Mouse (Mus musculus) MEL (cell line): Measurements from ENCODE around the gene Picalm. TPM values are rescaled to one million over a fixed set of nuclear protein-coding genes. Genes with fewer than 3 reads are reported as not detected.

Experiments
- DNase-seq: peaks from one replicate; pipeline ENCODE4 v3.0.0; 2011; ENCODE audit warnings: low read depth, low spot score
- H3K27ac ChIP-seq: 2 replicates; pipeline ENCODE4 v1.5.1; 2012; ENCODE audit warnings: low read depth, mild to moderate bottlenecking, control low read depth, low read length, moderate library complexity; ENCODE audit not compliant: control insufficient read depth
- H3K27me3 ChIP-seq, 2 experiments: fragments of 150-350 bp in 1 of 2; sonication (generic) in 1 of 2; 2 replicates each; pipeline ENCODE4 v1.6.1; 2012; ENCODE audit warnings: low read length in 2 of 2, mild to moderate bottlenecking in 2 of 2, improper control_type of control experiment in 1 of 2, moderate library complexity in 1 of 2; ENCODE audit not compliant: insufficient read depth in 2 of 2, control insufficient read depth in 1 of 2
- H3K36me3 ChIP-seq, 2 experiments: 2 replicates each; pipeline ENCODE4 v1.6.1; 2012 to 2014; ENCODE audit warnings: low read length in 2 of 2, improper control_type of control experiment in 1 of 2, inconsistent platforms in 1 of 2, mild to moderate bottlenecking in 1 of 2; ENCODE audit not compliant: insufficient read depth in 2 of 2, control insufficient read depth in 1 of 2
- H3K4me1 ChIP-seq, 2 experiments: fragments of 150-350 bp in 1 of 2; sonication (generic) in 1 of 2; 2 replicates each; pipeline ENCODE4 v1.6.1; 2012; ENCODE audit warnings: low read length in 2 of 2, improper control_type of control experiment in 1 of 2, mild to moderate bottlenecking in 1 of 2; ENCODE audit not compliant: insufficient read depth in 2 of 2, control insufficient read depth in 1 of 2
- H3K4me3 ChIP-seq, 2 experiments: fragments of 150-350 bp in 1 of 2; sonication (generic) in 1 of 2; 2 replicates each; pipeline ENCODE4 v1.5.1; 2012; ENCODE audit warnings: low read depth in 2 of 2, low read length in 2 of 2, mild to moderate bottlenecking in 2 of 2, moderate library complexity in 2 of 2, control low read depth in 1 of 2, improper control_type of control experiment in 1 of 2; ENCODE audit not compliant: control insufficient read depth in 1 of 2, insufficient read depth in 1 of 2
- H3K79me2 ChIP-seq: 2 replicates; pipeline ENCODE4 v1.6.1; 2012; ENCODE audit warnings: mild to moderate bottlenecking, low read length, moderate library complexity; ENCODE audit not compliant: control insufficient read depth, poor library complexity, insufficient read depth
- H3K9ac ChIP-seq: 2 replicates; pipeline ENCODE4 v1.6.1; 2012; ENCODE audit warnings: low read depth, mild to moderate bottlenecking, control low read depth, low read length, moderate library complexity; ENCODE audit not compliant: control insufficient read depth, poor library complexity, severe bottlenecking
- H3K9me3 ChIP-seq: fragments of 150-350 bp; sonication (generic); replicated peaks from 2 replicates; pipeline ENCODE4 v1.6.1; 2012; ENCODE audit warnings: mild to moderate bottlenecking, low read length, improper control_type of control experiment, moderate library complexity; ENCODE audit not compliant: insufficient read depth
- BHLHE40 ChIP-seq: IDR thresholded peaks from 2 replicates; pipeline ENCODE4 v1.6.1; 2012; ENCODE audit warnings: low read depth, mild to moderate bottlenecking, inconsistent platforms, low read length, improper control_type of control experiment, borderline replicate concordance
- CHD1 ChIP-seq: IDR thresholded peaks from 2 replicates; pipeline ENCODE4 v1.6.1; 2012; ENCODE audit warnings: low read depth, mild to moderate bottlenecking, inconsistent platforms, low read length, improper control_type of control experiment
- CTCF ChIP-seq, 3 experiments: IDR thresholded peaks in 2 of 3; conservative IDR thresholded peaks in 1 of 3; 2 replicates each; pipeline ENCODE4 v1.5.1; 2011 to 2012; ENCODE audit warnings: low read length in 3 of 3, low read depth in 2 of 3, mild to moderate bottlenecking in 2 of 3, improper control_type of control experiment in 1 of 3, inconsistent platforms in 1 of 3, mixed read lengths in 1 of 3, moderate library complexity in 1 of 3; ENCODE audit not compliant: control insufficient read depth in 1 of 3, insufficient read depth in 1 of 3, poor library complexity in 1 of 3, severe bottlenecking in 1 of 3
- ELF1 ChIP-seq: IDR thresholded peaks from 2 replicates; pipeline ENCODE4 v1.6.1; 2014; ENCODE audit warnings: low read depth, mild to moderate bottlenecking, inconsistent platforms, low read length, improper control_type of control experiment, moderate library complexity
- EP300 ChIP-seq, 2 experiments: IDR thresholded peaks; 2 replicates each; pipeline ENCODE4 v1.6.1; 2011; ENCODE audit warnings: improper control_type of control experiment in 2 of 2, low read length in 2 of 2, low read depth in 1 of 2, mild to moderate bottlenecking in 1 of 2
- ETS1 ChIP-seq: IDR thresholded peaks from 2 replicates; pipeline ENCODE4 v1.6.1; 2012; ENCODE audit warnings: low read depth, mild to moderate bottlenecking, inconsistent platforms, low read length, improper control_type of control experiment, moderate library complexity
- HCFC1 ChIP-seq: IDR thresholded peaks from 2 replicates; pipeline ENCODE4 v1.6.1; 2012; ENCODE audit warnings: low read depth, mild to moderate bottlenecking, inconsistent platforms, low read length, improper control_type of control experiment, moderate library complexity
- JUND ChIP-seq: IDR thresholded peaks from 2 replicates; pipeline ENCODE4 v1.6.1; 2011; ENCODE audit warnings: low read depth, mild to moderate bottlenecking, improper control_type of control experiment, low read length
- KAT2A ChIP-seq: conservative IDR thresholded peaks from 2 replicates; pipeline ENCODE4 v1.6.1; 2012; ENCODE audit warnings: low read depth, low read length, improper control_type of control experiment, inconsistent platforms
- MAFK ChIP-seq: IDR thresholded peaks from 2 replicates; pipeline ENCODE4 v1.6.1; 2011; ENCODE audit warnings: low read depth, mild to moderate bottlenecking, low read length, improper control_type of control experiment, borderline replicate concordance
- MAX ChIP-seq: IDR thresholded peaks from 2 replicates; pipeline ENCODE4 v1.6.1; 2011; ENCODE audit warnings: low read length, improper control_type of control experiment
- MAZ ChIP-seq: IDR thresholded peaks from 2 replicates; pipeline ENCODE4 v1.6.1; 2012; ENCODE audit warnings: low read depth, mild to moderate bottlenecking, inconsistent platforms, low read length, improper control_type of control experiment
- MEF2A ChIP-seq: IDR thresholded peaks from 2 replicates; pipeline ENCODE4 v1.6.1; 2014; ENCODE audit warnings: low read depth, mild to moderate bottlenecking, inconsistent platforms, low read length, improper control_type of control experiment; ENCODE audit not compliant: poor library complexity, insufficient replicate concordance, severe bottlenecking; ENCODE audit errors: extremely low read depth
- MXI1 ChIP-seq: IDR thresholded peaks from 2 replicates; pipeline ENCODE4 v1.6.1; 2011; ENCODE audit warnings: mild to moderate bottlenecking, low read depth, low read length, improper control_type of control experiment
- MYB ChIP-seq: IDR thresholded peaks from 2 replicates; pipeline ENCODE4 v1.6.1; 2011; ENCODE audit warnings: mild to moderate bottlenecking, low read depth, low read length, improper control_type of control experiment
- NRF1 ChIP-seq: IDR thresholded peaks from 2 replicates; pipeline ENCODE4 v1.6.1; 2014; ENCODE audit warnings: low read depth, mild to moderate bottlenecking, inconsistent platforms, low read length, improper control_type of control experiment, moderate library complexity; ENCODE audit not compliant: poor library complexity, insufficient read depth, severe bottlenecking
- POLR2AphosphoS2 ChIP-seq: IDR thresholded peaks from 2 replicates; pipeline ENCODE4 v1.6.1; 2011; ENCODE audit warnings: low read length, improper control_type of control experiment
- POLR2AphosphoS5 ChIP-seq: IDR thresholded peaks from 2 replicates; pipeline ENCODE4 v1.6.1; 2012; ENCODE audit warnings: low read depth, borderline replicate concordance, mild to moderate bottlenecking, inconsistent platforms, low read length, moderate library complexity, mixed read lengths
- RCOR1 ChIP-seq: IDR thresholded peaks from 2 replicates; pipeline ENCODE4 v1.6.1; 2012; ENCODE audit warnings: low read depth, mild to moderate bottlenecking, inconsistent platforms, low read length, improper control_type of control experiment
- SIN3A ChIP-seq: IDR thresholded peaks from 2 replicates; pipeline ENCODE4 v1.6.1; 2012; ENCODE audit warnings: low read length, improper control_type of control experiment, inconsistent platforms
- SMC3 ChIP-seq: IDR thresholded peaks from 2 replicates; pipeline ENCODE4 v1.6.1; 2011; ENCODE audit warnings: low read depth, low read length, improper control_type of control experiment
- TBP ChIP-seq: IDR thresholded peaks from 2 replicates; pipeline ENCODE4 v1.8.0; 2011; ENCODE audit warnings: low read depth, low read length, improper control_type of control experiment
- UBTF ChIP-seq: IDR thresholded peaks from 2 replicates; pipeline ENCODE4 v1.6.1; 2012; ENCODE audit warnings: low read depth, mild to moderate bottlenecking, inconsistent platforms, low read length, improper control_type of control experiment, moderate library complexity, borderline replicate concordance; ENCODE audit not compliant: insufficient read depth
- USF1 ChIP-seq: IDR thresholded peaks from 2 replicates; pipeline ENCODE4 v1.6.1; 2014; ENCODE audit warnings: low read depth, mild to moderate bottlenecking, inconsistent platforms, low read length, improper control_type of control experiment, moderate library complexity
- USF2 ChIP-seq, 2 experiments: IDR thresholded peaks; 2 replicates each; pipeline ENCODE4 v1.6.1; 2011 to 2012; ENCODE audit warnings: improper control_type of control experiment in 2 of 2, low read length in 2 of 2, borderline replicate concordance in 1 of 2, inconsistent platforms in 1 of 2, low read depth in 1 of 2, mild to moderate bottlenecking in 1 of 2; ENCODE audit not compliant: insufficient read depth in 1 of 2
- ZKSCAN1 ChIP-seq: IDR thresholded peaks from 2 replicates; pipeline ENCODE4 v1.6.1; 2012; ENCODE audit warnings: low read depth, mild to moderate bottlenecking, inconsistent platforms, low read length, improper control_type of control experiment, moderate library complexity
- ZNF384 ChIP-seq: IDR thresholded peaks from 2 replicates; pipeline ENCODE4 v1.6.1; 2012; ENCODE audit warnings: low read depth, mild to moderate bottlenecking, inconsistent platforms, low read length, improper control_type of control experiment
- polyA plus RNA-seq, 2 experiments: library from polyadenylated mRNA; stranded (reverse) in 1 of 2; unstranded in 1 of 2; fragments of >175 nt in 1 of 2; fragments of >200 nt in 1 of 2; gene quantifications; 2 replicates each; pipeline versions ENCODE4 v1.2.1 to v1.2.4; 2012; ENCODE audit warnings: low replicate concordance in 2 of 2, low read depth in 1 of 2; ENCODE audit not compliant: insufficient read length in 2 of 2, insufficient read depth in 1 of 2, missing spikeins in 1 of 2
- total RNA-seq: library from RNA; depleted of rRNA; stranded (reverse); fragments of 300-350 nt; gene quantifications from 2 replicates; pipeline ENCODE4 v1.2.3, GENCODE M21; 2012

The Picalm gene
- total and polyA plus RNA-seq, 3 experiments: 53.4 to 78.9 (median 74.9) TPM

DNA sequence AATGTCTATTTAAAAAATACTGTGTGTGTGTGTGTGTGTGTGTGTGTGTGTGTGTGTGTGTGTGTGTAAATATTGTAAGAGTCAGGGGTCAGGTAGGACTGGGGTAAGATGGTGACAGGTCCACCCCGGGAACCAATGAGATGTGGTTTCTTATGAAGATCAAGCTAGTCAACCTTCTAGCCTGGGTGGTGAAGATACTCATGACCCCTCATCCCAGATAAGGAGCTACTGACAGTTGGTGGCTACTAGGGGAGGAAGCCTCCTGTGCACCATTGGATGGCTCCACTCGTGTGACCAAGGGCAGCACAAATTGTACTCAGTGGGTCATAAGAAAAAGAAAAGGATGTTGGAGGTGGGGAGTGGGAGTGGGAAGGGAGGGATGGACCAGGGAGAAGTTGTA is 129.9 kb downstream of the Picalm start:
- H3K27ac ChIP-seq: no peak overlapping the region
- H3K4me1 ChIP-seq: no peaks in the 10 kb centered on the region
- TF ChIP-seq MAX: no peak
- TF ChIP-seq HCFC1: no peak
- TF ChIP-seq USF2 (IDR thresholded peaks at IDR 0.05; ENCODE audit: borderline replicate concordance in 1 of 2, insufficient read depth in 1 of 2, low read depth in 1 of 2, low read length in 2 of 2): no peak
- no peak for TF ChIP-seq KAT2A
- no peak for TF ChIP-seq MAZ
- TF ChIP-seq USF1: no peak
- no peak for TF ChIP-seq MYB
- no peak for TF ChIP-seq UBTF
- no peak for TF ChIP-seq BHLHE40
- no peak for TF ChIP-seq MAFK
- TF ChIP-seq MXI1: no peak
- no peak for TF ChIP-seq SIN3A
- no peak overlapping the region for H3K4me3 ChIP-seq
- no peaks in the 10 kb centered on the region for H3K79me2 ChIP-seq
- peaks cover 1 to 4% of the 10 kb centered on the region in 2 experiments; a peak in 1 of 4 replicates for H3K27me3 ChIP-seq
- H3K9ac ChIP-seq: no peak overlapping the region
- no peak for DNase-seq
- H3K9me3 ChIP-seq: no peaks in the 10 kb centered on the region
- H3K36me3 ChIP-seq: no peaks in the 10 kb centered on the region

DNA sequence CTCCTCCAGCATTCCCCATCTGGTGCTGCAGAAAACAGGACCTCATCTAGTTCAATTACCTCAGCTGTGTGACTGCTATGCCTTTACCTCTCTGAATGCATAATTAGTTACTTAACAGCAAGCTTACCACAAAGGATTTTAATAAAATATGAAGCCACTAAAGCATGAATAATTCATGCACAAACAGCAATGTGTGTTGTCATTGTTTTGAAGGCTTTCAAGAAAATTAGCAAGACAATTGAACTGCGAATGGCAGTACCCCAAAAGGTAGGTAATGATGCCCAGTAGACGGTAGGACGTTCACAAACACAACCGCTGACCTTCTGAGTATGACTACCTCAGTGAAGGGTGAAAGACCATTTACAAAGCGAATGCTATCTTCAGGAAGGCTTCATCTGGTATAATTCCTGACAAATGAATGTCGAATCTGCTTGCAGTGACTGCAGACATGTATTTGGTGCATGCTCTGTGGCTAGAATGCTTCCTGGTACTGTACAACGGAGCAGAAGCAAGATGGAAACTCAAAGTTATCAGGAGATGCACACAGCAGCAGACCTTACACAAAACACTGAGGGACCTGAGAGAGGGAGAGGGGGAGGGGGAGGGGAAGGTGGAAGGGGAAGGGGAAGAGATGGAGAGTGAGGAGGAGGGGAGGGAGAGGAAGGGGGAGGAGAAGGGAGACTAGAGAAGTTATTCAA is 132.0 kb downstream of the Picalm start:
- peaks cover 1 to 4% of the 10 kb centered on the region in 2 experiments; a peak in 1 of 4 replicates for H3K27me3 ChIP-seq
- DNase-seq: no peak
- H3K4me1 ChIP-seq: no peaks in the 10 kb centered on the region
- no peak overlapping the region for H3K27ac ChIP-seq
- H3K9me3 ChIP-seq: no peaks in the 10 kb centered on the region
- H3K79me2 ChIP-seq: no peaks in the 10 kb centered on the region
- no peak overlapping the region for H3K9ac ChIP-seq
- H3K36me3 ChIP-seq: no peaks in the 10 kb centered on the region
- TF ChIP-seq ETS1 (no peak), JUND (no peak), ZNF384 (no peak), RCOR1 (no peak), CTCF (IDR thresholded peaks at IDR 0.05 in 2 of 3, conservative IDR thresholded peaks at IDR 0.05 in 1 of 3; ENCODE audit: control insufficient read depth in 1 of 3, insufficient read depth in 1 of 3, low read depth in 2 of 3, low read length in 3 of 3, poor library complexity in 1 of 3, severe bottlenecking in 1 of 3) (no peak), ELF1 (no peak), POLR2AphosphoS5 (no peak), EP300 (IDR thresholded peaks at IDR 0.05; ENCODE audit: low read depth in 1 of 2, low read length in 2 of 2) (no peak), MXI1 (no peak), CHD1 (no peak), NRF1 (no peak), ZKSCAN1 (no peak), TBP (no peak), KAT2A (no peak), POLR2AphosphoS2 (no peak), MEF2A (no peak), SMC3 (no peak), BHLHE40 (no peak), MAZ (no peak)
- TF ChIP-seq, all 39 proteins: peak for 0
- no peak overlapping the region for H3K4me3 ChIP-seq
